8 mouse cellular contexts compared by ENCODE assay signal in the genomic region with DNA sequence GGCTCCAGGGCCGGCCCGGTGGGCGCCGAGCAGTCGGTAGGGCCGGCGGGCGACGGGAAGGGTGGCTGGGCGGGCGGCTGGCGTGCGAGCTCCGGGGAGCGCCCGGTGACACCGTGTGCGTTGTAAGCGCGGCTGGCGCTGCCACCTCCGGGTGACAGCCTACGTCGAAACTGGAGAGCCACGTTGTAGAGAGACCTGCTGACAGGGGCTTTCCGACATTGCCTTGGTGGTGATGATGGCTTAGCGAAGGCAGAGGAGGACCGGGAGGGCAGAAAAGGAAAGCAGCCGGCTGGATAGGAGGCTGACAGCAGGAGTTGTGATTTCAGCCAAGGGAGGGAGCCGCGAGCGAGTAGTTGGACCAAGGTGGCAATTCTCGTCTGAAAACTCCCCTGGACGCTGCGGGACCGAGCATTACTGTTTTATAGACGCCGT. TPM values are rescaled to one million over a fixed set of nuclear protein-coding genes. Genes with fewer than 3 reads are reported as not detected.
DNase-seq lines count a peak whose midpoint lies in the region; ATAC-seq and TF ChIP-seq lines count a peak whose summit lies in the region.

No protein-coding gene starts in this region.

- H3K79me2 ChIP-seq in MEL (ENCODE audit: control insufficient read depth, insufficient read depth, low read length, poor library complexity), result peaks cover 36% of the 10 kb centered on the region

- no peak for TF ChIP-seq RAD21 in MEL (IDR thresholded peaks at IDR 0.05; ENCODE audit: low read depth, low read length)

- H3K9ac ChIP-seq in heart, embryonic 12.5 days, result peak overlapping the region; percentile 97
- H3K9ac ChIP-seq in MEL (ENCODE audit: control insufficient read depth, low read depth, low read length, poor library complexity, severe bottlenecking), result peak overlapping the region; percentile 90
- peak overlapping the region; percentile 82 for H3K9ac ChIP-seq in forebrain, embryonic 11.5 days (ENCODE audit: low read length)
- H3K9ac ChIP-seq in intestine, embryonic 16.5 days (ENCODE audit: low read depth, low read length), result peak overlapping the region; percentile 90

- H3K36me3 ChIP-seq in heart, embryonic 12.5 days, result peaks cover 9% of the 10 kb centered on the region
- peaks cover 2 to 19% of the 10 kb centered on the region in 2 experiments for H3K36me3 ChIP-seq in MEL (ENCODE audit: control insufficient read depth in 1 of 2, insufficient read depth in 2 of 2, low read length in 2 of 2)
- no peaks in the 10 kb centered on the region for H3K36me3 ChIP-seq in forebrain, embryonic 11.5 days (ENCODE audit: control insufficient read depth, insufficient read depth, low read length)
- H3K36me3 ChIP-seq in intestine, embryonic 16.5 days (ENCODE audit: control insufficient read depth, insufficient read depth, low read length), result peaks cover 3% of the 10 kb centered on the region; the same call in 1 of the 2 replicates

- peak overlapping the region; percentile 86 for H3K27ac ChIP-seq in heart, embryonic 12.5 days (ENCODE audit: poor library complexity, severe bottlenecking)
- peak overlapping the region; percentile 27; the same call in 1 of the 2 replicates for H3K27ac ChIP-seq in MEL (ENCODE audit: control insufficient read depth, low read depth, low read length)
- H3K27ac ChIP-seq in forebrain, embryonic 11.5 days (ENCODE audit: low read depth, low read length), result peak overlapping the region; percentile 31; the same call in 1 of the 2 replicates
- peak overlapping the region; percentile 75 for H3K27ac ChIP-seq in intestine, embryonic 16.5 days (ENCODE audit: low read length)

- no peak for TF ChIP-seq EP300 in MEL (IDR thresholded peaks at IDR 0.05; ENCODE audit: low read depth in 1 of 2, low read length in 2 of 2)

- no peak for DNase-seq in heart, postnatal 10 days
- peak; percentile 52 for DNase-seq in MEL (ENCODE audit: low read depth, low spot score)
- DNase-seq in forebrain, embryonic 11.5 days (ENCODE audit: low spot score), result no peak
- peak; percentile 24 for DNase-seq in mesoderm, embryonic 11.5 days (ENCODE audit: low read depth, low spot score)
- no peak for DNase-seq in thymus, postnatal 36 days
- no peak for DNase-seq in gastrocnemius, postnatal 14 days

- intact Hi-C loops in heart, postnatal 10 days (cut with DNase I), result no loop called here
- intact Hi-C loops in gastrocnemius, postnatal 14 days (cut with DNase I; ENCODE audit: low total_unique reads), result no loop called here

- WGBS in heart, embryonic 12.5 days, result under 1% methylated on average over 38 of the region's 38 CpGs
- under 1% methylated on average over 38 of the region's 38 CpGs for WGBS in forebrain, embryonic 11.5 days
- WGBS in intestine, embryonic 16.5 days, result under 1% methylated on average over 36 of the region's 38 CpGs

- H3K27me3 ChIP-seq in heart, embryonic 12.5 days (replicated peaks), result no peaks in the 10 kb centered on the region
- peaks cover 0 to 2% of the 10 kb centered on the region in 2 experiments; a peak in 1 of 4 replicates for H3K27me3 ChIP-seq in MEL (ENCODE audit: control insufficient read depth in 1 of 2, insufficient read depth in 2 of 2, low read length in 2 of 2)
- H3K27me3 ChIP-seq in forebrain, embryonic 11.5 days (ENCODE audit: control insufficient read depth, insufficient read depth, low read length), result no peaks in the 10 kb centered on the region; the same call in 1 of the 2 replicates
- H3K27me3 ChIP-seq in intestine, embryonic 16.5 days (replicated peaks; ENCODE audit: control insufficient read depth, insufficient read depth, low read length), result no peaks in the 10 kb centered on the region

- no peaks in the 10 kb centered on the region for H3K9me3 ChIP-seq in heart, embryonic 12.5 days (replicated peaks)
- H3K9me3 ChIP-seq in MEL (replicated peaks; ENCODE audit: insufficient read depth, low read length), result no peaks in the 10 kb centered on the region
- H3K9me3 ChIP-seq in forebrain, embryonic 11.5 days (ENCODE audit: control insufficient read depth, low read length), result no peaks in the 10 kb centered on the region
- H3K9me3 ChIP-seq in intestine, embryonic 16.5 days (ENCODE audit: control insufficient read depth, low read length), result no peaks in the 10 kb centered on the region

- no peak for TF ChIP-seq CTCF in MEL (IDR thresholded peaks at IDR 0.05 in 2 of 3, conservative IDR thresholded peaks at IDR 0.05 in 1 of 3; ENCODE audit: control insufficient read depth in 1 of 3, insufficient read depth in 1 of 3, low read depth in 2 of 3, low read length in 3 of 3, poor library complexity in 1 of 3, severe bottlenecking in 1 of 3)

- H3K4me2 ChIP-seq in heart, embryonic 12.5 days, result peak overlapping the region; percentile 99
- peak overlapping the region; percentile 83 for H3K4me2 ChIP-seq in forebrain, embryonic 11.5 days (ENCODE audit: low read depth, low read length, severe bottlenecking)
- H3K4me2 ChIP-seq in intestine, embryonic 16.5 days (ENCODE audit: low read depth, low read length), result peak overlapping the region; percentile 81

- peaks cover 17% of the 10 kb centered on the region for H3K4me1 ChIP-seq in heart, embryonic 12.5 days (replicated peaks)
- H3K4me1 ChIP-seq in MEL (ENCODE audit: control insufficient read depth in 1 of 2, insufficient read depth in 2 of 2, low read length in 2 of 2), result peaks cover 0 to 23% of the 10 kb centered on the region in 2 experiments; a peak in 3 of 4 replicates
- H3K4me1 ChIP-seq in forebrain, embryonic 11.5 days (replicated peaks; ENCODE audit: control insufficient read depth, insufficient read depth, low read length), result peaks cover 4% of the 10 kb centered on the region; the same call in 1 of the 2 replicates
- peaks cover 12% of the 10 kb centered on the region for H3K4me1 ChIP-seq in intestine, embryonic 16.5 days (ENCODE audit: control insufficient read depth, insufficient read depth, low read length)

- TF ChIP-seq POLR2A in MEL (IDR thresholded peaks at IDR 0.05; ENCODE audit: control insufficient read depth in 1 of 2, insufficient read depth in 1 of 2, low read depth in 1 of 2, low read length in 2 of 2, poor library complexity in 1 of 2), result no peak

- ATAC-seq in heart, embryonic 12.5 days (ENCODE audit: insufficient number of reproducible peaks, low FRiP score), result peak; percentile 74; the same call in 1 of the 2 replicates
- peak; percentile 11; the same call in 1 of the 2 replicates for ATAC-seq in forebrain, embryonic 11.5 days (replicated peaks; ENCODE audit: low FRiP score)
- peak; percentile 84 for ATAC-seq in intestine, embryonic 16.5 days

- H3K4me3 ChIP-seq in heart, embryonic 12.5 days, result peak overlapping the region; percentile 100
- peak overlapping the region; percentile 97 to 99 for H3K4me3 ChIP-seq in MEL (ENCODE audit: control insufficient read depth in 1 of 2, insufficient read depth in 1 of 2, low read depth in 2 of 2, low read length in 2 of 2)
- H3K4me3 ChIP-seq in forebrain, embryonic 11.5 days (ENCODE audit: low read depth, low read length), result peak overlapping the region; percentile 88
- peak overlapping the region; percentile 95 for H3K4me3 ChIP-seq in intestine, embryonic 16.5 days (ENCODE audit: low read length)

TF ChIP-seq in MEL, 35 proteins besides CTCF, POLR2A, EP300 and RAD21:
- TF ChIP-seq MYB (IDR thresholded peaks at IDR 0.05; ENCODE audit: low read depth, low read length) (no peak), SIN3A (IDR thresholded peaks at IDR 0.05; ENCODE audit: low read length) (peak; percentile 46; the same call in 1 of the 2 replicates)

RNA-seq across cellular contexts. Expression of gene Usp16, which starts 0.7 kb away (rescaled TPM):
- 35.8 and 37.0 TPM in 2 replicates for polyA plus RNA-seq in heart, embryonic 12.5 days (2016; fragmentation: Nextera tagmentation; extraction: Ambion mirVana)
- total RNA-seq in heart, postnatal 10 days (2021), result 10 to 100 TPM; 48.1 to 52.6 TPM
- 75.7 and 76.4 TPM in 2 replicates for total RNA-seq in MEL (2012; rRNA removed)
- 100 to 1,000 TPM in 1 of 2 experiments, 10 to 100 TPM in 1; 66.6 to 256 TPM for polyA plus RNA-seq in MEL (2012; ENCODE audit: insufficient read depth in 1 of 2, insufficient read length in 2 of 2, low read depth in 1 of 2, low replicate concordance in 2 of 2, missing spikeins in 1 of 2)
- polyA plus RNA-seq in forebrain, embryonic 11.5 days (2014; fragmentation: Nextera tagmentation; extraction: Ambion mirVana), result 43.8 and 45.7 TPM in 2 replicates
- polyA plus RNA-seq in intestine, embryonic 16.5 days (2015; fragmentation: Nextera tagmentation; extraction: Ambion mirVana), result 33.7 and 35.4 TPM in 2 replicates
- total RNA-seq in gastrocnemius, postnatal 14 days (2021), result 10 to 100 TPM; 23.4 to 32.3 TPM

RNA-seq across cellular contexts. Expression of gene Rwdd2b, which starts 14.8 kb away (rescaled TPM):
- 11.3 and 13.1 TPM in 2 replicates for polyA plus RNA-seq in heart, embryonic 12.5 days (2016; fragmentation: Nextera tagmentation; extraction: Ambion mirVana)
- total RNA-seq in heart, postnatal 10 days (2021), result 1 to 10 TPM; 7.4 to 8.0 TPM
- 9.0 and 11.3 TPM in 2 replicates for total RNA-seq in MEL (2012; rRNA removed)
- 10 to 100 TPM in 1 of 2 experiments, not detected in 1; 17.2 TPM for polyA plus RNA-seq in MEL (2012; ENCODE audit: insufficient read depth in 1 of 2, insufficient read length in 2 of 2, low read depth in 1 of 2, low replicate concordance in 2 of 2, missing spikeins in 1 of 2)
- polyA plus RNA-seq in forebrain, embryonic 11.5 days (2014; fragmentation: Nextera tagmentation; extraction: Ambion mirVana), result 9.6 and 10.3 TPM in 2 replicates
- polyA plus RNA-seq in intestine, embryonic 16.5 days (2015; fragmentation: Nextera tagmentation; extraction: Ambion mirVana), result 15.2 and 17.4 TPM in 2 replicates
- total RNA-seq in gastrocnemius, postnatal 14 days (2021), result 1 to 10 TPM; 3.6 to 4.5 TPM

RNA-seq across cellular contexts. Expression of gene Ltn1, which starts 22.8 kb away (rescaled TPM):
- 26.6 and 29.6 TPM in 2 replicates for polyA plus RNA-seq in heart, embryonic 12.5 days (2016; fragmentation: Nextera tagmentation; extraction: Ambion mirVana)
- 10 to 100 TPM; 25.9 to 26.5 TPM for total RNA-seq in heart, postnatal 10 days (2021)
- total RNA-seq in MEL (2012; rRNA removed), result 16.0 and 16.4 TPM in 2 replicates
- polyA plus RNA-seq in MEL (2012; ENCODE audit: insufficient read depth in 1 of 2, insufficient read length in 2 of 2, low read depth in 1 of 2, low replicate concordance in 2 of 2, missing spikeins in 1 of 2), result 10 to 100 TPM; 22.3 to 55.9 TPM
- 32.8 and 33.2 TPM in 2 replicates for polyA plus RNA-seq in forebrain, embryonic 11.5 days (2014; fragmentation: Nextera tagmentation; extraction: Ambion mirVana)
- 19.3 and 20.5 TPM in 2 replicates for polyA plus RNA-seq in intestine, embryonic 16.5 days (2015; fragmentation: Nextera tagmentation; extraction: Ambion mirVana)
- 10 to 100 TPM; 19.5 to 21.3 TPM for total RNA-seq in gastrocnemius, postnatal 14 days (2021)

RNA-seq across cellular contexts. Expression of gene Cct8, which starts 40.5 kb away (rescaled TPM):
- 335 and 346 TPM in 2 replicates for polyA plus RNA-seq in heart, embryonic 12.5 days (2016; fragmentation: Nextera tagmentation; extraction: Ambion mirVana)
- 100 to 1,000 TPM; 177 to 194 TPM for total RNA-seq in heart, postnatal 10 days (2021)
- total RNA-seq in MEL (2012; rRNA removed), result 393 and 428 TPM in 2 replicates
- polyA plus RNA-seq in MEL (2012; ENCODE audit: insufficient read depth in 1 of 2, insufficient read length in 2 of 2, low read depth in 1 of 2, low replicate concordance in 2 of 2, missing spikeins in 1 of 2), result 1,000 to 10,000 TPM in 1 of 2 experiments, 100 to 1,000 TPM in 1; 812 to 1,102 TPM
- polyA plus RNA-seq in forebrain, embryonic 11.5 days (2014; fragmentation: Nextera tagmentation; extraction: Ambion mirVana), result 606 and 643 TPM in 2 replicates
- 357 and 397 TPM in 2 replicates for polyA plus RNA-seq in intestine, embryonic 16.5 days (2015; fragmentation: Nextera tagmentation; extraction: Ambion mirVana)
- 100 to 1,000 TPM; 125 to 140 TPM for total RNA-seq in gastrocnemius, postnatal 14 days (2021)

Comparison
In these comparisons a context has a peak if more than half of its experiments do, and no peak if none do; other contexts are left out.
1. ATAC-seq: peak in every context shown above with its lines; median percentile 84 in intestine, embryonic 16.5 days; 74 in heart, embryonic 12.5 days; 11 in forebrain, embryonic 11.5 days.
2. H3K27ac ChIP-seq: peak in every context shown above with its lines; median percentile 86 in heart, embryonic 12.5 days; 75 in intestine, embryonic 16.5 days; 31 in forebrain, embryonic 11.5 days; 27 in MEL.
3. DNase-seq: peak in MEL (single experiment) and mesoderm, embryonic 11.5 days (single experiment); none in heart, postnatal 10 days (0 of 2), forebrain, embryonic 11.5 days (single experiment), thymus, postnatal 36 days (0 of 2) and gastrocnemius, postnatal 14 days (single experiment).
4. Peak in every context shown above with its lines, with median percentiles within 50 percentile points of each other: H3K4me2 ChIP-seq, H3K4me3 ChIP-seq and H3K9ac ChIP-seq.